Mouse (Mus musculus) adrenal gland, adult (tissue): ENCODE measurements at regions not wholly inside any gene's neighbourhood (a gene's known extent, or its start where the extent isn't known, plus 50 kb on each side); places are given as distances from the start of the nearest gene placed in this dataset.
A peak's percentile ranks its signal among the peaks of the same experiment; 100 is the strongest.
"Not testable (repeated sequence)": the region's sequence is repeated elsewhere in the genome, so short reads cannot be mapped to it uniquely, and the experiment has no call there.

ENCODE experiments used
- DNase-seq, 2 experiments: peaks; one replicate each; pipeline ENCODE4 v3.0.0; 2022 to 2023; ENCODE audit warnings: low spot score in 1 of 2; ENCODE audit not compliant: inconsistent age in 2 of 2

GRCm38 (mm10) chr3:8006708-8007395 is 1386.6 kb upstream of the 1700008P02Rik start:
- no peak for DNase-seq

GRCm38 (mm10) chr3:8006273-8006672 is 1386.0 kb upstream of the 1700008P02Rik start:
- DNase-seq: no peak

- not testable (repeated sequence) for DNase-seq
Observed at GRCm38 (mm10) chr3:8005684-8006083, 1385.4 kb upstream of the 1700008P02Rik start.

GRCm38 (mm10) chr3:8004271-8004670 is 1384.0 kb upstream of the 1700008P02Rik start:
- no peak for DNase-seq

- DNase-seq: no peak
Observed at GRCm38 (mm10) chr3:8001027-8001426, 1380.8 kb upstream of the 1700008P02Rik start.

- no peak for DNase-seq
Observed at GRCm38 (mm10) chr3:7992322-7992721, 1372.1 kb upstream of the 1700008P02Rik start.

GRCm38 (mm10) chr3:7973287-7973686 is 1353.0 kb upstream of the 1700008P02Rik start:
- DNase-seq: peak in 1 of 2 experiments; percentile 57

GRCm38 (mm10) chr3:7953911-7954310 is 1333.7 kb upstream of the 1700008P02Rik start:
- DNase-seq: no peak

GRCm38 (mm10) chr3:7943646-7944381 is 1323.6 kb upstream of the 1700008P02Rik start:
- DNase-seq: no peak
